Mouse (Mus musculus): ENCODE results near the gene Rad52. TPM values are rescaled to one million over a fixed set of nuclear protein-coding genes. Genes with fewer than 3 reads are reported as not detected.

The Rad52 gene
- total and polyA plus RNA-seq, 2 experiments from 2014 or later, result 17.6 to 28.3 TPM

GRCm38 (mm10) chr6:119883151-119883550 lies 19.3 kb upstream of the Rad52 start:
- ATAC-seq (no peak), DNase-seq (ENCODE audit: low spot score) (no peak)
- TF ChIP-seq CTCF (IDR thresholded peaks at IDR 0.05; ENCODE audit: low read depth), result no peak
- Histone ChIP-seq H3K9ac (replicated peaks; ENCODE audit: low read length) (no peak overlapping the region), H3K4me1 (ENCODE audit: insufficient read depth, low read length) (no peaks in the 10 kb centered on the region), H3K27me3 (ENCODE audit: insufficient read depth, low read length) (no peaks in the 10 kb centered on the region), H3K27ac (no peak overlapping the region), H3K36me3 (ENCODE audit: insufficient read depth, low read length) (no peaks in the 10 kb centered on the region), H3K9me3 (ENCODE audit: low read length) (no peaks in the 10 kb centered on the region), H3K4me2 (ENCODE audit: low read depth, low read length) (no peak overlapping the region), H3K4me3 (ENCODE audit: low read length) (no peak overlapping the region)
- 77% methylated on average over 7 of the region's 7 CpGs for WGBS

DNA sequence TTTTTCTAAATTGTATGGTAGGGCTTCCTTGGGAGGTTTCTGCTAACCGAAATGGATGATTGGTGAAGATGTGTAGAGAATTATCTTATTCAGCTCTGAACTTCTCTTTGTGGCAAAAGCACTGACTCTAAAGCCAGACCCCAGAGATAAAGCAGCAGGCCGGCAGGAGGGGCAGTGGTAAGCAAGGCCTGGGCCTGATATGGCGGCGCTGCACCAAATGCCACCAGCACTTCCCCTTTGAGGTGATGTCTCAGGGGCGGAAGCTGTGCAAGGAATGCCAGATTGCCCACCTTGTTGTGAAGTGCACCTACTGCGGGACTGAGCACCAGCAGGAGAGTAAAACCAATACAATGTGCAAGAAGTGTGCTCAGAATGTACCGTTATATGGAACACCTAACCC lies 9.8 kb upstream of the Rad52 start:
- no peaks in the 10 kb centered on the region for H3K9me3 ChIP-seq (ENCODE audit: low read length)
- no peak overlapping the region for H3K27ac ChIP-seq
- no peaks in the 10 kb centered on the region for H3K4me1 ChIP-seq (ENCODE audit: insufficient read depth, low read length)
- 85% methylated on average over 7 of the region's 7 CpGs for WGBS
- TF ChIP-seq CTCF (IDR thresholded peaks at IDR 0.05; ENCODE audit: low read depth), result no peak
- H3K9ac ChIP-seq (replicated peaks; ENCODE audit: low read length), result no peak overlapping the region
- H3K27me3 ChIP-seq (ENCODE audit: insufficient read depth, low read length), result no peaks in the 10 kb centered on the region
- H3K4me3 ChIP-seq (ENCODE audit: low read length), result no peak overlapping the region
- no peak for ATAC-seq
- DNase-seq (ENCODE audit: low spot score), result no peak
- H3K36me3 ChIP-seq (ENCODE audit: insufficient read depth, low read length), result no peaks in the 10 kb centered on the region
- H3K4me2 ChIP-seq (ENCODE audit: low read depth, low read length), result no peak overlapping the region

- Histone ChIP-seq H3K27me3 (ENCODE audit: insufficient read depth, low read length) (no peaks in the 10 kb centered on the region), H3K27ac (peak overlapping the region; percentile 94), H3K4me3 (ENCODE audit: low read length) (peak overlapping the region; percentile 94), H3K9ac (replicated peaks; ENCODE audit: low read length) (peak overlapping the region; percentile 89), H3K4me1 (ENCODE audit: insufficient read depth, low read length) (no peaks in the 10 kb centered on the region), H3K36me3 (ENCODE audit: insufficient read depth, low read length) (no peaks in the 10 kb centered on the region), H3K4me2 (ENCODE audit: low read depth, low read length) (peak overlapping the region; percentile 78), H3K9me3 (ENCODE audit: low read length) (no peaks in the 10 kb centered on the region)
- peak; percentile 29 for DNase-seq (ENCODE audit: low spot score)
- 17% methylated on average over 15 of the region's 15 CpGs for WGBS
- TF ChIP-seq CTCF (IDR thresholded peaks at IDR 0.05; ENCODE audit: low read depth), result no peak
- no peak for ATAC-seq
Measured at GRCm38 (mm10) chr6:119903081-119903789, 737 bp downstream of the Rad52 start.

GRCm38 (mm10) chr6:119905461-119905860 lies 3.0 kb downstream of the Rad52 start:
- Histone ChIP-seq H3K36me3 (ENCODE audit: insufficient read depth, low read length) (no peaks in the 10 kb centered on the region), H3K4me3 (ENCODE audit: low read length) (no peak overlapping the region), H3K9ac (replicated peaks; ENCODE audit: low read length) (no peak overlapping the region), H3K9me3 (ENCODE audit: low read length) (no peaks in the 10 kb centered on the region), H3K27ac (no peak overlapping the region), H3K4me1 (ENCODE audit: insufficient read depth, low read length) (no peaks in the 10 kb centered on the region), H3K27me3 (ENCODE audit: insufficient read depth, low read length) (no peaks in the 10 kb centered on the region), H3K4me2 (ENCODE audit: low read depth, low read length) (no peak overlapping the region)
- DNase-seq (ENCODE audit: low spot score) (no peak), ATAC-seq (no peak)
- no peak for TF ChIP-seq CTCF (IDR thresholded peaks at IDR 0.05; ENCODE audit: low read depth)
- 88% methylated on average over 5 of the region's 5 CpGs for WGBS

- 82% methylated on average over 5 of the region's 5 CpGs for WGBS
- no peak overlapping the region for H3K27ac ChIP-seq
- ATAC-seq (no peak), DNase-seq (ENCODE audit: low spot score) (no peak)
- H3K9ac ChIP-seq (replicated peaks; ENCODE audit: low read length), result no peak overlapping the region
- H3K4me1 ChIP-seq (ENCODE audit: insufficient read depth, low read length), result no peaks in the 10 kb centered on the region
- H3K27me3 ChIP-seq (ENCODE audit: insufficient read depth, low read length), result no peaks in the 10 kb centered on the region
- H3K4me2 ChIP-seq (ENCODE audit: low read depth, low read length), result no peak overlapping the region
- H3K4me3 ChIP-seq (ENCODE audit: low read length), result no peak overlapping the region
- TF ChIP-seq CTCF (IDR thresholded peaks at IDR 0.05; ENCODE audit: low read depth), result no peak
- H3K9me3 ChIP-seq (ENCODE audit: low read length), result no peaks in the 10 kb centered on the region
- H3K36me3 ChIP-seq (ENCODE audit: insufficient read depth, low read length), result peaks cover 29% of the 10 kb centered on the region
Measured at GRCm38 (mm10) chr6:119912046-119912445, 9.5 kb downstream of the Rad52 start.

GRCm38 (mm10) chr6:119915710-119916109 lies 13.2 kb downstream of the Rad52 start:
- H3K4me2 ChIP-seq (ENCODE audit: low read depth, low read length), result no peak overlapping the region
- DNase-seq (ENCODE audit: low spot score), result no peak
- no peaks in the 10 kb centered on the region for H3K27me3 ChIP-seq (ENCODE audit: insufficient read depth, low read length)
- H3K9me3 ChIP-seq (ENCODE audit: low read length), result no peaks in the 10 kb centered on the region
- no peak overlapping the region for H3K27ac ChIP-seq
- H3K9ac ChIP-seq (replicated peaks; ENCODE audit: low read length), result no peak overlapping the region
- TF ChIP-seq CTCF (IDR thresholded peaks at IDR 0.05; ENCODE audit: low read depth), result no peak
- peaks cover 47% of the 10 kb centered on the region for H3K36me3 ChIP-seq (ENCODE audit: insufficient read depth, low read length)
- ATAC-seq, result no peak
- 95% methylated on average over 5 of the region's 5 CpGs for WGBS
- H3K4me3 ChIP-seq (ENCODE audit: low read length), result no peak overlapping the region
- no peaks in the 10 kb centered on the region for H3K4me1 ChIP-seq (ENCODE audit: insufficient read depth, low read length)

DNA sequence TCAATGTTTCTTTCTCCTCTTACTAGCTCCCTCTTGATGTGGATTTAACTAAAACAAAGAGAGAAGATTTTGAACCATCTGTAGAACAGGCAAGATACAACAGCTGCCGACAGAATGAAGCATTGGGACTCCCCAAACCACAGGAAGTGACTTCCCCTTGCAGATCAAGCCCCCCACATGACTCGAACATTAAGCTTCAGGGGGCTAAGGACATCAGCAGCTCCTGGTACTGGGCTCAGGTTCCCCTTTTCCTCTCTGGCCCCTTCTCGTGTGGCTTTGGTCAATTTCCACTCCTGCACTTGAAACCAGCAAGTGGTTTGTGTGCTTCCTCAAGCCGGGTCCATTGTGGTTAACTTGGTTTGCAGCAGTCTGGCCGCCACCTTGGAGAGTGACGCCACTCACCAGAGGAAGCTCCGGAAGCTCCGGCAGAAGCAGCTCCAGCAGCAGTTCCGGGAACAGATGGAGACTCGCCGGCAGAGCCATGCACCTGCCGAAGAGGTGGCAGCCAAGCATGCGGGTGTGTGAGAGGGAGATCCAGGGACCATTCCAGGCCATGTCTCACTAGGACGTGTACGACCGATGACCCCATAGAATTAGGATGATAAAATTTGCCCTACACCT lies 16.2 kb downstream of the Rad52 start:
- Histone ChIP-seq H3K27ac (no peak overlapping the region), H3K4me3 (ENCODE audit: low read length) (no peak overlapping the region), H3K27me3 (ENCODE audit: insufficient read depth, low read length) (no peaks in the 10 kb centered on the region), H3K4me1 (ENCODE audit: insufficient read depth, low read length) (no peaks in the 10 kb centered on the region), H3K36me3 (ENCODE audit: insufficient read depth, low read length) (peaks cover 49% of the 10 kb centered on the region), H3K4me2 (ENCODE audit: low read depth, low read length) (no peak overlapping the region), H3K9me3 (ENCODE audit: low read length) (no peaks in the 10 kb centered on the region), H3K9ac (replicated peaks; ENCODE audit: low read length) (no peak overlapping the region)
- ATAC-seq (no peak), DNase-seq (ENCODE audit: low spot score) (no peak)
- WGBS, result 84% methylated on average over 16 of the region's 16 CpGs
- TF ChIP-seq CTCF (IDR thresholded peaks at IDR 0.05; ENCODE audit: low read depth), result no peak
